Mouse (Mus musculus) left cerebral cortex, postnatal 14 days (tissue): Measurements from ENCODE around the gene Vmn2r17. TPM values are rescaled to one million over a fixed set of nuclear protein-coding genes. Genes with fewer than 3 reads are reported as not detected.
A peak's percentile ranks its signal among the peaks of the same experiment; 100 is the strongest.

Experiments
- DNase-seq, 2 experiments: peaks; one replicate each; pipeline ENCODE4 v3.0.0; 2021 to 2022; ENCODE audit warnings: low spot score in 2 of 2, mixed read lengths in 1 of 2
- intact Hi-C: fragments of 180-260 bp; cut with DNase I; formaldehyde crosslinking; loops from one replicate; pipeline ENCODE4 v1.15.1; 2025
- long read RNA-seq, 2 experiments: library from polyadenylated mRNA; stranded (forward); transcript quantifications; one replicate each; pipeline ENCODE4 v2.0.0; 2021
- total RNA-seq, 2 experiments: library from RNA; stranded (reverse); gene quantifications; 2 replicates each; pipeline ENCODE4 v1.2.3; 2021

Vmn2r17 gene
- total RNA-seq, result not detected
- long read RNA-seq, experiment 1, result 0 reads
- long read RNA-seq, experiment 2, result 0 reads

DNA sequence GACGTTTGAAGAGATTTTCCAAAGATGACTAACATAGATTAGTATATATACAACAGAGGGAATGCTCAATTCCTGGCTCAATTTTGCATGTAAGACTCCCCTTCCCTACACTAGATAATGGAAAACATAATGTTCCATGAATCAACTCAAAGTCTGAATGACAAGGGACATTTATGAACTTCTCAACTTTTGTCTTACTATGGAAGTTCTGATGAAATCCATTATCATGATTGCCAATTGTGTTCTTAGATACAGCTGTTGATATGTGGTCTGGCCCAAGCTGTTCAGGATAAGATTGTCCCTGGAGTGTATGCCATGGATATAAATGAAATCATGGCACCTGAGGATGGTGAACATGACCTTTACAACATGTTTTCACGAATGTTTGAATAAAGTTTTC is at the start of gene Vmn2r17:
Vmn2r17 (plus strand) TSS at position 301 of the 400 bp plus-strand sequence.
- DNase-seq, result no peak
- intact Hi-C loops, result no loop called here

DNA sequence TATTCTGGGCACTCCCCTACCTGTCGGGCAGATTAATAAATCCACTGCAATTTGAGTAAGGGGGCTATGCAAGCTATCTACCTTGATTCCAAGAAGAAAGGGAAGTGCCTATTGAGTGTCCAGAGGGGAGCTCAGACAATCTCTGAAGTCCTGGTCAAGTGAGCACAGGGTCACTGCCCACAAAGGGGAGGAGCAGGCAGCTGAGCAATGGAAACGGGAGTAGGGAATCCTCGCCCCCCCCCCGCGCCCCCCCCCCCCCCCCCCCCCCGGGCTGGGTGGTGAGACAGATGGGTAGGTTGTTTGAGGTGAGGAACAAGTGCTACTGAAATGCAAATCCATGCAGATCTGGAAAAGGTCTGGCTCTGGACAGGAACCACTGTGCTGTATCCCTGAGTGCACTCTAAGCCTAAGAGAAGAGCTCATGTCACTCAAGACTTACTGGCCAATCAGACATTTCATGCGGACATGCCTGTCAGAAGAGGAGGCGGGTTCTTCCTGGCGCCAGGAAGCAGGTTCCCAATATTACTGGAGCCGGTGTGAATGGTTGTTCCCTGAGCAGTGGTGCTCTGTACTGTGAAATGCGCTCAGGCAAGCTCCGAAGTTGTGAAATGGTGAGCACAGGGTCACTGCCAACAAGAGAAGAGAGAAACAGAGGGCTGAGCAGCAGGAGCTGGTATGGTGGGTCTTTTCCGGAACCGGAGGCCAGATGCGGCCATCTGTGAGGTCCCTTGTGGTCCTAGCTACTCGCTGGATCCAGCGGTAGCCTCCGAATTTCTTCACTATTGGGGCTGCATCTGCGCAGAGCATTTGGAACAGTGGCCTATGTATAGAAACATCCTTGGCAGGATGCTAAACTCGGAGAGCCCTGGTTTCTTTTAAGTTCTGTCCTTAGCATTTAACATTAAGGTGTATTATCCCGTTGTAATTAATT is 47.4 kb downstream of the Vmn2r17 start:
- DNase-seq, result peak; percentile 5 to 30
- intact Hi-C loops, result no loop called here

DNA sequence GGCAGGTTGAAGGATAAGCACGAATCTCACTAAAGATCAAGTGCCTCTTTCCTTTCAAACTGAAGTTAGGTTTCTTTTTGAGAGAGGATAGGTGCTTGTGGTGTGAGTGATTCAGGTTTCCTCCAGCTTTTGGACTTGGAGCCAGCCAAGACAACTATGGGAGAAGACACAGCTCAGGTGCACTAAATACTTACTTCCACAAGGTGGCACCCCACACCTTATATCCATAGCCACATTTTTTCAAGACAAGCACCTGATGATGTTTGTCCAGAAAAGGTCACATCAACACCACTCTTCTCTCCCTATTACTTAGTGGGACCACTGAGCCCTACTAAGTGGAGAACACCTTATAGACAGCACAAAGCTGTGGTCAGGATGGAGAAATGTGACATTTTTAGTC is 87.2 kb downstream of the Vmn2r17 start:
- peak; percentile 20 to 22 for DNase-seq

More for the DNA sequence above, 87.2 kb downstream of the Vmn2r17 start:
- intact Hi-C loops, result no loop called here

Other genes starting within 250 kb of the Vmn2r17 start
- not detected for gene Vmn2r13, start 227.5 kb upstream of the Vmn2r17 start, total RNA-seq
- not detected for gene Vmn2r14, start 195.0 kb upstream of the Vmn2r17 start, total RNA-seq
- not detected for gene Vmn2r15, start 122.0 kb upstream of the Vmn2r17 start, total RNA-seq
- not detected for gene Vmn2r16, start 89.5 kb upstream of the Vmn2r17 start, total RNA-seq
- 10 to 100 TPM; 34.8 to 43.3 TPM for gene Crlf2, start 139.3 kb downstream of the Vmn2r17 start, total RNA-seq